Mouse (Mus musculus) B cell, adult 2 months (primary cell): ENCODE measurements around the gene Skap1.

Source experiments
- DNase-seq, 2 experiments: peaks; one replicate each; pipeline ENCODE4 v3.0.0; 2022

The Skap1 gene

GRCm38 (mm10) chr11:96463986-96464715 is at the start of gene Skap1:
TSS of gene Skap1 (plus strand) at chr11:96464593.
- peak in 1 of 2 experiments; percentile 20 for DNase-seq

- no peak for DNase-seq
Observed at GRCm38 (mm10) chr11:96421074-96421473, 43.3 kb upstream of the Skap1 start.

- no peak for DNase-seq
Observed at GRCm38 (mm10) chr11:96421517-96422265, 42.7 kb upstream of the Skap1 start.

- no peak for DNase-seq
Observed at GRCm38 (mm10) chr11:96425193-96425592, 39.2 kb upstream of the Skap1 start.

- DNase-seq: no peak
Observed at GRCm38 (mm10) chr11:96426191-96426590, 38.2 kb upstream of the Skap1 start.

- no peak for DNase-seq
Observed at GRCm38 (mm10) chr11:96426805-96427204, 37.6 kb upstream of the Skap1 start.

GRCm38 (mm10) chr11:96429062-96429461 is 35.3 kb upstream of the Skap1 start:
- no peak for DNase-seq

GRCm38 (mm10) chr11:96429891-96430290 is 34.5 kb upstream of the Skap1 start:
- DNase-seq: no peak

- DNase-seq: no peak
Observed at GRCm38 (mm10) chr11:96431871-96432270, 32.5 kb upstream of the Skap1 start.

- DNase-seq: no peak
Observed at GRCm38 (mm10) chr11:96434888-96435287, 29.5 kb upstream of the Skap1 start.

- DNase-seq: no peak
Observed at GRCm38 (mm10) chr11:96436525-96436924, 27.9 kb upstream of the Skap1 start.

GRCm38 (mm10) chr11:96438787-96439186 is 25.6 kb upstream of the Skap1 start:
- peak; percentile 81 for DNase-seq

- DNase-seq: peak; percentile 39 to 54
Observed at GRCm38 (mm10) chr11:96441546-96442185, 22.7 kb upstream of the Skap1 start.

GRCm38 (mm10) chr11:96442468-96442867 is 21.9 kb upstream of the Skap1 start:
- DNase-seq: no peak

GRCm38 (mm10) chr11:96447931-96448330 is 16.5 kb upstream of the Skap1 start:
- no peak for DNase-seq

GRCm38 (mm10) chr11:96455111-96455510 is 9.3 kb upstream of the Skap1 start:
- peak in 1 of 2 experiments; percentile 10 for DNase-seq

GRCm38 (mm10) chr11:96455699-96456326 is 8.6 kb upstream of the Skap1 start:
- DNase-seq: no peak

- DNase-seq: no peak
Observed at GRCm38 (mm10) chr11:96456508-96457305, 7.7 kb upstream of the Skap1 start.

GRCm38 (mm10) chr11:96461766-96462165 is 2.6 kb upstream of the Skap1 start:
- no peak for DNase-seq

- no peak for DNase-seq
Observed at GRCm38 (mm10) chr11:96462191-96462752, 2.1 kb upstream of the Skap1 start.

- no peak for DNase-seq
Observed at GRCm38 (mm10) chr11:96464716-96465060, 295 bp downstream of the Skap1 start.

- no peak for DNase-seq
Observed at GRCm38 (mm10) chr11:96465426-96466056, 1.1 kb downstream of the Skap1 start.
